Mouse (Mus musculus): ENCODE results near the gene Nr6a1. TPM values are rescaled to one million over a fixed set of nuclear protein-coding genes. Genes with fewer than 3 reads are reported as not detected.

Nr6a1 gene
- polyA plus RNA-seq, 1 experiment = 1.8 TPM

GRCm38 (mm10) chr2:38704336-38704735, 223.2 kb downstream of the Nr6a1 start:
- H3K4me3 ChIP-seq = no peak overlapping the region
- H3K79me2 ChIP-seq (ENCODE audit: control insufficient read depth, insufficient read depth) = no peaks in the 10 kb centered on the region
- no peak overlapping the region for H3K4me2 ChIP-seq (ENCODE audit: low read depth)
- no peak overlapping the region for H3ac ChIP-seq (ENCODE audit: control insufficient read depth, insufficient read length)
- no peak for TF ChIP-seq CEBPB (IDR thresholded peaks at IDR 0.05; ENCODE audit: insufficient read depth, poor library complexity, severe bottlenecking)
- no peak for TF ChIP-seq MYOG (IDR thresholded peaks at IDR 0.05; ENCODE audit: control insufficient read depth in 1 of 3, insufficient read depth in 1 of 3, insufficient read length in 2 of 3, low read depth in 2 of 3)
- no peak for TF ChIP-seq MAX (IDR thresholded peaks at IDR 0.05; ENCODE audit: low read depth)
- TF ChIP-seq POLR2AphosphoS2 (IDR thresholded peaks at IDR 0.05; ENCODE audit: insufficient read length, low read depth) = no peak
- TF ChIP-seq USF1 (IDR thresholded peaks at IDR 0.05; ENCODE audit: low read depth) = no peak
- TF ChIP-seq E2F4 (IDR thresholded peaks at IDR 0.05; ENCODE audit: insufficient read depth) = no peak
- TF ChIP-seq TCF3 (IDR thresholded peaks at IDR 0.05; ENCODE audit: insufficient read length, low read depth) = no peak
- no peak for TF ChIP-seq REST (IDR thresholded peaks at IDR 0.05; ENCODE audit: insufficient read depth, insufficient read length)
- TF ChIP-seq POLR2A (IDR thresholded peaks at IDR 0.05; ENCODE audit: insufficient read length, low read depth) = no peak
- TF ChIP-seq SRF (IDR thresholded peaks at IDR 0.05; ENCODE audit: control insufficient read depth, insufficient read length, low read depth) = no peak
- TF ChIP-seq MYOD1 (IDR thresholded peaks at IDR 0.05; ENCODE audit: control insufficient read depth in 1 of 3, insufficient read length in 2 of 3, low read depth in 2 of 3) = no peak
- TF ChIP-seq TCF12 (IDR thresholded peaks at IDR 0.05; ENCODE audit: insufficient read depth, poor library complexity, severe bottlenecking) = no peak
- no peaks in the 10 kb centered on the region for H3K36me3 ChIP-seq (ENCODE audit: control insufficient read depth, insufficient read depth)
- peaks cover 79% of the 10 kb centered on the region for H3K27me3 ChIP-seq (ENCODE audit: control insufficient read depth, insufficient read depth, insufficient read length)

GRCm38 (mm10) chr2:38700177-38700576, 227.3 kb downstream of the Nr6a1 start:
- H3ac ChIP-seq (ENCODE audit: control insufficient read depth, insufficient read length) = no peak overlapping the region
- no peak overlapping the region for H3K4me2 ChIP-seq (ENCODE audit: low read depth)
- H3K36me3 ChIP-seq (ENCODE audit: control insufficient read depth, insufficient read depth) = no peaks in the 10 kb centered on the region
- H3K4me3 ChIP-seq = no peak overlapping the region
- TF ChIP-seq MYOG (IDR thresholded peaks at IDR 0.05; ENCODE audit: control insufficient read depth in 1 of 3, insufficient read depth in 1 of 3, insufficient read length in 2 of 3, low read depth in 2 of 3) = no peak
- no peak for TF ChIP-seq E2F4 (IDR thresholded peaks at IDR 0.05; ENCODE audit: insufficient read depth)
- no peak for TF ChIP-seq TCF3 (IDR thresholded peaks at IDR 0.05; ENCODE audit: insufficient read length, low read depth)
- no peak for TF ChIP-seq POLR2A (IDR thresholded peaks at IDR 0.05; ENCODE audit: insufficient read length, low read depth)
- TF ChIP-seq SRF (IDR thresholded peaks at IDR 0.05; ENCODE audit: control insufficient read depth, insufficient read length, low read depth) = no peak
- TF ChIP-seq MYOD1 (IDR thresholded peaks at IDR 0.05; ENCODE audit: control insufficient read depth in 1 of 3, insufficient read length in 2 of 3, low read depth in 2 of 3) = no peak
- no peak for TF ChIP-seq REST (IDR thresholded peaks at IDR 0.05; ENCODE audit: insufficient read depth, insufficient read length)
- TF ChIP-seq TCF12 (IDR thresholded peaks at IDR 0.05; ENCODE audit: insufficient read depth, poor library complexity, severe bottlenecking) = no peak
- no peak for TF ChIP-seq USF1 (IDR thresholded peaks at IDR 0.05; ENCODE audit: low read depth)
- TF ChIP-seq CEBPB (IDR thresholded peaks at IDR 0.05; ENCODE audit: insufficient read depth, poor library complexity, severe bottlenecking) = no peak
- no peak for TF ChIP-seq MAX (IDR thresholded peaks at IDR 0.05; ENCODE audit: low read depth)
- no peak for TF ChIP-seq POLR2AphosphoS2 (IDR thresholded peaks at IDR 0.05; ENCODE audit: insufficient read length, low read depth)
- H3K27me3 ChIP-seq (ENCODE audit: control insufficient read depth, insufficient read depth, insufficient read length) = peaks cover 60% of the 10 kb centered on the region
- H3K79me2 ChIP-seq (ENCODE audit: control insufficient read depth, insufficient read depth) = no peaks in the 10 kb centered on the region

- H3K27me3 ChIP-seq (ENCODE audit: control insufficient read depth, insufficient read depth, insufficient read length) = peaks cover 49% of the 10 kb centered on the region
Measured at GRCm38 (mm10) chr2:38698623-38699022, 228.9 kb downstream of the Nr6a1 start.

DNA sequence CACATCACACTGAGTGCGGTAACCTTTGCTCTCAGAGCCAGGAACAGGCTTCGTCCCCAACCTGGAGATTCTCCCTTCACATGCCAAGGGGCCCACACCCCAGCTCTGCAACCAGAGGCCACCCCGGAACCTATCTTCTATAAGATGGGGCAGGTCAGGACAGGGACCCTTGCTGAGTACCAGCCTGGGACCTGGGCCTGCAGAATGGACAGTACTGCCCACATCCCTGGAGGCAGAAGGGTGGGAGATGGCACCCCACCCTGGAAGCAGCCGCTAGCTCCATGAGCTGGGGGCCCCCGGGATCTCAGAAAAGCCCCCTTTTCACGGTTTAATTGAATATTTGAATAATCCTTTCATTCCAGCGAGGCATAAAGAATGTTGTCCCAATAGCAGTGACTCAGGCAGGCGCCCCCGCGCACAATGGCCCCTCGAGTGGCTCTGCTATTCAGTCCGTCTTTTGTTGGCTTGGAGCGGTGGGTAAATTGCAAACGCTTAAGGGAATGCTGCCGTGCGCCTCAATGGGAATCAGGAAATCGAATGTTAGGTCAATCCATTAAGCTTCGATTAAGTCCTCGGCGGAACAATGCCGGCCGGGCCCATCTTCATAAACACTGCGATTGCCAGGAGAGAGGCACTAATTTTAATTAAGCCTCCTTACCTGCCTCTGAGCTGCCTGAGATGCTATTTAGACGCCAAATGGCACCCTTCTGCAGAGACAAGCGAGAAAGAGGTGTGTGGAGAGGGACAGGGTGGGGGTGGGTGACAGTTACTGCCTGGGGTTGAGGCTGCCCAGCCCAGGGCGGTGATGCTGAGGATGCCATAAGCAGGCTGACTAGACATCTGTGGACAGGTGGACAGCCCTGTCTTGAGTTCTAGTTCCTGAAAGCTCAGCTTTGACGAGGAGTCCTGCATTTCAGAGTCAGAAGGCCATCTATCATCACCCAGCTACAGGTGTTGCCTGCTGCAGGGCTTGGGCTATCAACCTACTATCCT, 230.1 kb downstream of the Nr6a1 start:
- no peak overlapping the region for H3K4me3 ChIP-seq
- no peaks in the 10 kb centered on the region for H3K36me3 ChIP-seq (ENCODE audit: control insufficient read depth, insufficient read depth)
- no peak overlapping the region for H3K4me2 ChIP-seq (ENCODE audit: low read depth)
- H3K79me2 ChIP-seq (ENCODE audit: control insufficient read depth, insufficient read depth) = no peaks in the 10 kb centered on the region
- peaks cover 37% of the 10 kb centered on the region for H3K27me3 ChIP-seq (ENCODE audit: control insufficient read depth, insufficient read depth, insufficient read length)
- no peak overlapping the region for H3ac ChIP-seq (ENCODE audit: control insufficient read depth, insufficient read length)
- TF ChIP-seq MAX (IDR thresholded peaks at IDR 0.05; ENCODE audit: low read depth) (no peak), MYOG (IDR thresholded peaks at IDR 0.05; ENCODE audit: control insufficient read depth in 1 of 3, insufficient read depth in 1 of 3, insufficient read length in 2 of 3, low read depth in 2 of 3) (no peak), POLR2A (IDR thresholded peaks at IDR 0.05; ENCODE audit: insufficient read length, low read depth) (no peak)

More at GRCm38 (mm10) chr2:38698623-38699022, 228.9 kb downstream of the Nr6a1 start:
- H3K36me3 ChIP-seq (ENCODE audit: control insufficient read depth, insufficient read depth) = no peaks in the 10 kb centered on the region
- H3ac ChIP-seq (ENCODE audit: control insufficient read depth, insufficient read length) = no peak overlapping the region
- H3K4me3 ChIP-seq = no peak overlapping the region
- TF ChIP-seq REST (IDR thresholded peaks at IDR 0.05; ENCODE audit: insufficient read depth, insufficient read length) (no peak), MYOD1 (IDR thresholded peaks at IDR 0.05; ENCODE audit: control insufficient read depth in 1 of 3, insufficient read length in 2 of 3, low read depth in 2 of 3) (no peak), TCF3 (IDR thresholded peaks at IDR 0.05; ENCODE audit: insufficient read length, low read depth) (no peak), POLR2A (IDR thresholded peaks at IDR 0.05; ENCODE audit: insufficient read length, low read depth) (no peak)
- no peaks in the 10 kb centered on the region for H3K79me2 ChIP-seq (ENCODE audit: control insufficient read depth, insufficient read depth)
- H3K4me2 ChIP-seq (ENCODE audit: low read depth) = no peak overlapping the region

GRCm38 (mm10) chr2:38695770-38696169, 231.7 kb downstream of the Nr6a1 start:
- H3K4me3 ChIP-seq = no peak overlapping the region
- no peak overlapping the region for H3K4me2 ChIP-seq (ENCODE audit: low read depth)
- H3K79me2 ChIP-seq (ENCODE audit: control insufficient read depth, insufficient read depth) = no peaks in the 10 kb centered on the region
- no peaks in the 10 kb centered on the region for H3K36me3 ChIP-seq (ENCODE audit: control insufficient read depth, insufficient read depth)
- H3K27me3 ChIP-seq (ENCODE audit: control insufficient read depth, insufficient read depth, insufficient read length) = peaks cover 30% of the 10 kb centered on the region
- TF ChIP-seq MAX (IDR thresholded peaks at IDR 0.05; ENCODE audit: low read depth) = no peak
- no peak for TF ChIP-seq USF1 (IDR thresholded peaks at IDR 0.05; ENCODE audit: low read depth)
- TF ChIP-seq MYOG (IDR thresholded peaks at IDR 0.05; ENCODE audit: control insufficient read depth in 1 of 3, insufficient read depth in 1 of 3, insufficient read length in 2 of 3, low read depth in 2 of 3) = no peak
- no peak for TF ChIP-seq POLR2AphosphoS2 (IDR thresholded peaks at IDR 0.05; ENCODE audit: insufficient read length, low read depth)
- no peak for TF ChIP-seq REST (IDR thresholded peaks at IDR 0.05; ENCODE audit: insufficient read depth, insufficient read length)
- TF ChIP-seq MYOD1 (IDR thresholded peaks at IDR 0.05; ENCODE audit: control insufficient read depth in 1 of 3, insufficient read length in 2 of 3, low read depth in 2 of 3) = no peak
- TF ChIP-seq SRF (IDR thresholded peaks at IDR 0.05; ENCODE audit: control insufficient read depth, insufficient read length, low read depth) = no peak
- no peak for TF ChIP-seq E2F4 (IDR thresholded peaks at IDR 0.05; ENCODE audit: insufficient read depth)
- TF ChIP-seq CEBPB (IDR thresholded peaks at IDR 0.05; ENCODE audit: insufficient read depth, poor library complexity, severe bottlenecking) = no peak
- no peak for TF ChIP-seq TCF12 (IDR thresholded peaks at IDR 0.05; ENCODE audit: insufficient read depth, poor library complexity, severe bottlenecking)
- TF ChIP-seq POLR2A (IDR thresholded peaks at IDR 0.05; ENCODE audit: insufficient read length, low read depth) = no peak
- no peak for TF ChIP-seq TCF3 (IDR thresholded peaks at IDR 0.05; ENCODE audit: insufficient read length, low read depth)
- no peak overlapping the region for H3ac ChIP-seq (ENCODE audit: control insufficient read depth, insufficient read length)

Measured in myocyte (in vitro differentiated cells).